Mouse (Mus musculus) left cerebral cortex, postnatal 10 days (tissue): Measurements from ENCODE around the gene Hlcs. TPM values are rescaled to one million over a fixed set of nuclear protein-coding genes. Genes with fewer than 3 reads are reported as not detected.

Source experiments
- DNase-seq, 2 experiments: peaks; one replicate each; pipeline ENCODE4 v3.0.0; 2021 to 2022; ENCODE audit warnings: low spot score in 2 of 2, mixed read lengths in 1 of 2; ENCODE audit errors: extremely low spot score in 1 of 2
- intact Hi-C: fragments of 180-260 bp; cut with DNase I; formaldehyde crosslinking; loops from one replicate; pipeline ENCODE4 v1.15.1; 2025
- total RNA-seq, 2 experiments: library from RNA; stranded (reverse); gene quantifications; 2 replicates each; pipeline ENCODE4 v1.2.3; 2021

Gene Hlcs
- total RNA-seq, 2 experiments from 2014 or later = 12.4 to 13.1 TPM

- DNase-seq = no peak
- intact Hi-C loops = no loop called here
Observed at GRCm38 (mm10) chr16:94186526-94186925, 126.8 kb downstream of the Hlcs start.

GRCm38 (mm10) chr16:94185430-94185829 lies 127.9 kb downstream of the Hlcs start:
- intact Hi-C loops = no loop called here
- DNase-seq = no peak

- DNase-seq = no peak
- intact Hi-C loops = no loop called here
Observed at GRCm38 (mm10) chr16:94180122-94180870, 133.1 kb downstream of the Hlcs start.

GRCm38 (mm10) chr16:94179341-94180121 lies 133.8 kb downstream of the Hlcs start:
- intact Hi-C loops = no loop called here
- DNase-seq = no peak

GRCm38 (mm10) chr16:94178441-94179220 lies 134.7 kb downstream of the Hlcs start:
- intact Hi-C loops = no loop called here
- DNase-seq = no peak

- DNase-seq = no peak
- intact Hi-C loops = no loop called here
Observed at GRCm38 (mm10) chr16:94176997-94177857, 136.1 kb downstream of the Hlcs start.

GRCm38 (mm10) chr16:94175366-94175986 lies 137.9 kb downstream of the Hlcs start:
- intact Hi-C loops = no loop called here
- DNase-seq = no peak

GRCm38 (mm10) chr16:94173361-94173760 lies 140.0 kb downstream of the Hlcs start:
- DNase-seq = no peak
- intact Hi-C loops = no loop called here

- intact Hi-C loops = no loop called here
- no peak for DNase-seq
Observed at GRCm38 (mm10) chr16:94170218-94170617, 143.2 kb downstream of the Hlcs start.

GRCm38 (mm10) chr16:94168655-94169545 lies 144.5 kb downstream of the Hlcs start:
- intact Hi-C loops = no loop called here
- no peak for DNase-seq

GRCm38 (mm10) chr16:94164978-94165377 lies 148.4 kb downstream of the Hlcs start:
- no peak for DNase-seq
- intact Hi-C loops = no loop called here

- no peak for DNase-seq
- intact Hi-C loops = no loop called here
Observed at GRCm38 (mm10) chr16:94164236-94164635, 149.1 kb downstream of the Hlcs start.

GRCm38 (mm10) chr16:94163051-94163450 lies 150.3 kb downstream of the Hlcs start:
- intact Hi-C loops = no loop called here
- no peak for DNase-seq

- intact Hi-C loops = no loop called here
- DNase-seq = no peak
Observed at GRCm38 (mm10) chr16:94162000-94162399, 151.4 kb downstream of the Hlcs start.

- DNase-seq = no peak
- intact Hi-C loops = no loop called here
Observed at GRCm38 (mm10) chr16:94157819-94158218, 155.6 kb downstream of the Hlcs start.

- peak in 1 of 2 experiments; percentile 45 for DNase-seq
- intact Hi-C loops = no loop called here
Observed at GRCm38 (mm10) chr16:94155041-94155653, 158.2 kb downstream of the Hlcs start.
